Mouse (Mus musculus) embryonic fibroblast, embryonic 13.5 days (primary cell): ENCODE measurements around the gene Ryr2. TPM values are rescaled to one million over a fixed set of nuclear protein-coding genes. Genes with fewer than 3 reads are reported as not detected.

ENCODE experiments used
- H3K27ac ChIP-seq: 2 replicates; pipeline ENCODE4 v1.5.1; 2012; ENCODE audit warnings: low read length, control low read depth, inconsistent platforms; ENCODE audit not compliant: insufficient read depth
- H3K4me1 ChIP-seq: 2 replicates; pipeline ENCODE4 v1.6.1; 2011; ENCODE audit warnings: low read length; ENCODE audit not compliant: control insufficient read depth, insufficient read depth
- H3K4me3 ChIP-seq: 2 replicates; pipeline ENCODE4 v1.5.1; 2011; ENCODE audit warnings: mild to moderate bottlenecking, control low read depth, low read length; ENCODE audit not compliant: insufficient read depth
- CTCF ChIP-seq: IDR thresholded peaks from 2 replicates; pipeline ENCODE4 v1.5.1; 2011; ENCODE audit warnings: mild to moderate bottlenecking, control low read depth, low read length, moderate library complexity, borderline replicate concordance; ENCODE audit not compliant: insufficient read depth
- POLR2A ChIP-seq: IDR thresholded peaks from 2 replicates; pipeline ENCODE4 v1.6.1; 2011; ENCODE audit warnings: low read depth, mild to moderate bottlenecking, control low read depth, low read length, moderate library complexity
- polyA plus RNA-seq: library from polyadenylated mRNA; stranded (reverse); fragments of >200 nt; gene quantifications from 2 replicates; pipeline ENCODE4 v1.2.4, GENCODE M21; 2011; ENCODE audit warnings: low read depth; ENCODE audit not compliant: missing spikeins, insufficient read length

The Ryr2 gene
- polyA plus RNA-seq, 1 experiment: 0.14 TPM

DNA sequence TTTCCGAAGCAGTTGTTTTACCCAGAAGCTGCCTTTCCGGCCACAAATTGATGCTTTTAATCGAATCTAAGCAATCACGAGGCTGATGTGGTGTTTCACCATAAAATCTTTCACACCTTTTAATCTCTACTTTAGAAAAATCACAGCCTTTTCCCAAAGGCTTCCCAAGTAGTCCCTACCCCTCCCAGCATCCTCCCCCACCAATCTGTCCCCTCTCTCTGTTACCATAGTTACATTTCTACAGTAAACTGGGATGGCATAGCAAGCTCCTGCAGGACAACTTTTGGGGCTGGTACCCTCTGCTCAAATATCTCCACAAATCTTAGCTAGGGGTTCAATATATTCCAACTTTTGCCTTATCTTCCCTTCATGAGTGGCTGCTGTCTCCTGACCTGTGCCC lies 342.8 kb downstream of the Ryr2 start:
- Histone ChIP-seq H3K27ac (no peak overlapping the region), H3K4me3 (no peak overlapping the region), H3K4me1 (no peaks in the 10 kb centered on the region)
- TF ChIP-seq POLR2A (no peak), CTCF (no peak)

- no peak overlapping the region for H3K27ac ChIP-seq
- TF ChIP-seq POLR2A (no peak), CTCF (0 out of 2 replicates have a peak, but pooled peaks have one; percentile 12)
- no peaks in the 10 kb centered on the region for H3K4me1 ChIP-seq
- no peak overlapping the region for H3K4me3 ChIP-seq
Measured at GRCm38 (mm10) chr13:11763104-11763503, 343.6 kb downstream of the Ryr2 start.

GRCm38 (mm10) chr13:11757894-11758293 lies 348.9 kb downstream of the Ryr2 start:
- TF ChIP-seq CTCF (no peak), POLR2A (no peak)
- Histone ChIP-seq H3K27ac (no peak overlapping the region), H3K4me1 (no peaks in the 10 kb centered on the region), H3K4me3 (no peak overlapping the region)

DNA sequence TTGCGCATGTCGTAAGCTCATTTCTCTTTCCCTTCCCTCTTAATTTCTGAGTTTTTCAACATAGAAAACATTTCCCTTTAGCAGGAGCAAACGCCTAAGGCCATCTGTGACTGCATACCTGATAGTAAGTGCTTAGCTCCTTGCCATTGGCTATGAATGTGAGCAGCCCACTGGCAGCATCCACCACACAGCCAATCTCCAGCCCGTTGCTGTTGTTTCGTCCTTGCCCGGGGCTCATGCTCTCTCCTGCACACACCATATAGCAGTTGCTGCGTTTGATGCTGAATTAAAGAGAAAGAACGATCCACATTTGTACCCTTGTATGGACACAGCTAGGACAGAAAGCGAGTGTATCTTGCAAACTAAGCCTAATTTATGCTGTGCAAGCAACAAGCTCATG lies 361.3 kb downstream of the Ryr2 start:
- TF ChIP-seq CTCF (no peak), POLR2A (no peak)
- Histone ChIP-seq H3K4me3 (no peak overlapping the region), H3K4me1 (no peaks in the 10 kb centered on the region), H3K27ac (no peak overlapping the region)

DNA sequence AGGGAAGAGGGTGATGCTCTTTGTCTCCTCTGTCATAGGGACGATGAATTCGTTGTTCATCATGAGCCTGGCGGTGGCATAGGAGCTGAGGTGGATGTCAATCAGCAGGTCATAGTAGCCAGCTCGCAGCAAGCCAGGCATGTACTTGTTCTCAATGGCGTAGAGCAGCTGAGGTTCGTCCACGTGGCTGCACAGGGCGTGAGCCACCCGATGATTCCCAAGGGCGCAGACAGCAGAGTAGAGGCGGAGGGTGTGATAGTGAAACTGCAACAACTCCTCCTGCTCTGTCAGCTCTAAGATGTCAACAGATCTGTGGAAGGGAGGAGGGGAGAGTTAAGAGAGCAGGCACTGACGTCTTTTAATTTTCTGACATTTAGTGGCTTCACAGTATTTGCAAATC lies 368.5 kb downstream of the Ryr2 start:
- no peak overlapping the region for H3K27ac ChIP-seq
- H3K4me1 ChIP-seq: no peaks in the 10 kb centered on the region
- TF ChIP-seq POLR2A: no peak
- TF ChIP-seq CTCF: no peak
- no peak overlapping the region for H3K4me3 ChIP-seq

GRCm38 (mm10) chr13:11716216-11716615 lies 390.5 kb downstream of the Ryr2 start:
- Histone ChIP-seq H3K4me3 (no peak overlapping the region), H3K4me1 (no peaks in the 10 kb centered on the region), H3K27ac (no peak overlapping the region)
- TF ChIP-seq POLR2A (no peak), CTCF (no peak)

- TF ChIP-seq CTCF (no peak), POLR2A (no peak)
- H3K4me1 ChIP-seq: no peaks in the 10 kb centered on the region
- H3K27ac ChIP-seq: no peak overlapping the region
- no peak overlapping the region for H3K4me3 ChIP-seq
Measured at GRCm38 (mm10) chr13:11709708-11710471, 396.9 kb downstream of the Ryr2 start.

- TF ChIP-seq CTCF (no peak), POLR2A (no peak)
- no peak overlapping the region for H3K27ac ChIP-seq
- H3K4me3 ChIP-seq: no peak overlapping the region
- H3K4me1 ChIP-seq: no peaks in the 10 kb centered on the region
Measured at GRCm38 (mm10) chr13:11701721-11702120, 405.0 kb downstream of the Ryr2 start.

DNA sequence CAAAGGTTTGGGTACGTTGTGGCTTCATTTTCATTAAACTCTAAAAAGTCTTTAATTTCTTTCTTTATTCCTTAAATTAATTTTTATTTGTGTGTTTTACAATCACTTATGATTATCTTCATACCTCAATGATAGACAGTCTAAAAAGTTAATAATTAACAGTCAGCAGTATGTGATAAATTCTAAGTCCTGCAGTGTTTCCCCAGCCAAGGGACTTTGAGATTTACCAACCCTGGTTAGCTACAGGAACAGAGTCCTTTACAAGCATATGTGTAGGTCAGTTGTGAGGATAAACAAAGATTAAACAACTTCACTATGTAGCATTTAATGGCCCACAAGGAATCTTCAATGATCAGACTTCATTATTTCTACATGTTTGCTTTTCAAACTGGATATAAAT lies 410.2 kb downstream of the Ryr2 start:
- TF ChIP-seq CTCF (no peak), POLR2A (no peak)
- no peak overlapping the region for H3K4me3 ChIP-seq
- H3K27ac ChIP-seq: no peak overlapping the region
- H3K4me1 ChIP-seq: no peaks in the 10 kb centered on the region

- no peak overlapping the region for H3K27ac ChIP-seq
- H3K4me3 ChIP-seq: no peak overlapping the region
- no peak for TF ChIP-seq CTCF
- no peak for TF ChIP-seq POLR2A
- no peaks in the 10 kb centered on the region for H3K4me1 ChIP-seq
Measured at GRCm38 (mm10) chr13:11681802-11682201, 424.9 kb downstream of the Ryr2 start.

- TF ChIP-seq POLR2A: no peak
- H3K4me3 ChIP-seq: no peak overlapping the region
- no peaks in the 10 kb centered on the region for H3K4me1 ChIP-seq
- no peak overlapping the region for H3K27ac ChIP-seq
Measured at GRCm38 (mm10) chr13:11662815-11663214, 443.9 kb downstream of the Ryr2 start.
